Mouse (Mus musculus) CH12.LX (cell line): ENCODE results near the gene Btbd3. TPM values are rescaled to one million over a fixed set of nuclear protein-coding genes. Genes with fewer than 3 reads are reported as not detected.

Experiments
- DNase-seq: peaks from one replicate; pipeline ENCODE4 v3.0.0-alpha.2; 2013; ENCODE audit errors: extremely low read depth
- H3K27ac ChIP-seq: 2 replicates; pipeline ENCODE4 v1.5.1; 2012; ENCODE audit warnings: low read depth, mild to moderate bottlenecking, control low read depth, moderate library complexity; ENCODE audit not compliant: insufficient read depth
- H3K27me3 ChIP-seq: replicated peaks from 2 replicates; pipeline ENCODE3; 2012; ENCODE audit warnings: inconsistent platforms
- H3K36me3 ChIP-seq, 2 experiments: replicated peaks in 1 of 2; 2 replicates each; pipeline versions ENCODE3 to v1.6.1; 2012; ENCODE audit warnings: inconsistent platforms in 1 of 2, low read length in 1 of 2, mild to moderate bottlenecking in 1 of 2, mixed read lengths in 1 of 2, moderate library complexity in 1 of 2; ENCODE audit not compliant: control insufficient read depth in 1 of 2, insufficient read depth in 1 of 2
- H3K4me1 ChIP-seq, 2 experiments: 2 replicates each; pipeline ENCODE4 v1.6.1; 2012; ENCODE audit warnings: inconsistent platforms in 1 of 2, moderate library complexity in 1 of 2; ENCODE audit not compliant: insufficient read depth in 2 of 2, control insufficient read depth in 1 of 2
- H3K4me2 ChIP-seq: 2 replicates; pipeline ENCODE4 v1.6.1; 2012; ENCODE audit warnings: low read depth, mild to moderate bottlenecking, control low read depth; ENCODE audit not compliant: poor library complexity, insufficient read depth, severe bottlenecking
- H3K4me3 ChIP-seq, 3 experiments: fragments of 150-350 bp in 1 of 3; sonication (generic) in 1 of 3; replicated peaks in 1 of 3; 2 replicates each; pipeline versions ENCODE3 to v1.5.1; 2011 to 2012; ENCODE audit warnings: low read depth in 2 of 3, low read length in 2 of 3, mild to moderate bottlenecking in 2 of 3, moderate library complexity in 2 of 3, control low read depth in 1 of 3, improper control_type of control experiment in 1 of 3, inconsistent platforms in 1 of 3, mixed read lengths in 1 of 3; ENCODE audit not compliant: poor library complexity in 1 of 3
- H3K79me2 ChIP-seq: replicated peaks from 2 replicates; pipeline ENCODE4 v1.6.1; 2012; ENCODE audit warnings: mild to moderate bottlenecking, moderate library complexity; ENCODE audit not compliant: control insufficient read depth, poor library complexity, insufficient read depth, severe bottlenecking; ENCODE audit errors: extremely low read depth
- H3K9ac ChIP-seq: 2 replicates; pipeline ENCODE4 v1.6.1; 2012; ENCODE audit warnings: low read depth, mild to moderate bottlenecking, control low read depth, moderate library complexity; ENCODE audit not compliant: insufficient read depth
- H3K9me3 ChIP-seq: replicated peaks from 2 replicates; pipeline ENCODE3; 2012; ENCODE audit warnings: low read length, inconsistent platforms, mixed read lengths
- CHD2 ChIP-seq: IDR thresholded peaks from 2 replicates; pipeline ENCODE4 v1.6.1; 2011; ENCODE audit warnings: low read length, improper control_type of control experiment
- ELF1 ChIP-seq: IDR thresholded peaks from 2 replicates; pipeline ENCODE4 v1.6.1; 2014; ENCODE audit warnings: low read depth, mild to moderate bottlenecking, inconsistent platforms, low read length, improper control_type of control experiment
- IRF4 ChIP-seq: IDR thresholded peaks from 2 replicates; pipeline ENCODE4 v1.6.1; 2014; ENCODE audit warnings: low read depth, mild to moderate bottlenecking, inconsistent platforms, low read length, improper control_type of control experiment
- KAT2A ChIP-seq: IDR thresholded peaks from 2 replicates; pipeline ENCODE4 v1.6.1; 2012; ENCODE audit warnings: low read length, improper control_type of control experiment, inconsistent platforms; ENCODE audit not compliant: insufficient replicate concordance
- MAFK ChIP-seq: IDR thresholded peaks from 2 replicates; pipeline ENCODE4 v1.6.1; 2011; ENCODE audit warnings: low read length, improper control_type of control experiment; ENCODE audit not compliant: insufficient replicate concordance
- MAZ ChIP-seq: IDR thresholded peaks from 2 replicates; pipeline ENCODE4 v1.6.1; 2012; ENCODE audit warnings: low read depth, mild to moderate bottlenecking, inconsistent platforms, low read length, improper control_type of control experiment, moderate library complexity
- NELFE ChIP-seq: IDR thresholded peaks from 2 replicates; pipeline ENCODE4 v1.6.1; 2011; ENCODE audit warnings: low read depth, low read length, improper control_type of control experiment
- NRF1 ChIP-seq: IDR thresholded peaks from 2 replicates; pipeline ENCODE4 v1.6.1; 2014; ENCODE audit warnings: low read depth, mild to moderate bottlenecking, inconsistent platforms, low read length, improper control_type of control experiment, moderate library complexity
- PAX5 ChIP-seq: IDR thresholded peaks from 2 replicates; pipeline ENCODE4 v1.6.1; 2012; ENCODE audit warnings: low read length, inconsistent platforms, mixed read lengths
- POLR2A ChIP-seq: IDR thresholded peaks from 2 replicates; pipeline ENCODE4 v1.6.1; 2011; ENCODE audit warnings: low read depth, mild to moderate bottlenecking, improper control_type of control experiment, low read length
- RCOR1 ChIP-seq: conservative IDR thresholded peaks from 2 replicates; pipeline ENCODE4 v1.6.1; 2012; ENCODE audit warnings: low read depth, mild to moderate bottlenecking, inconsistent platforms, low read length, improper control_type of control experiment
- SMC3 ChIP-seq: IDR thresholded peaks from 2 replicates; pipeline ENCODE4 v1.6.1; 2011; ENCODE audit warnings: low read depth, low read length, improper control_type of control experiment
- TBP ChIP-seq: conservative IDR thresholded peaks from 2 replicates; pipeline ENCODE4 v1.6.1; 2011; ENCODE audit warnings: low read depth, low read length, improper control_type of control experiment
- TCF12 ChIP-seq: IDR thresholded peaks from 2 replicates; pipeline ENCODE4 v1.6.1; 2014; ENCODE audit warnings: low read depth, mild to moderate bottlenecking, inconsistent platforms, low read length, improper control_type of control experiment
- USF1 ChIP-seq: IDR thresholded peaks from 2 replicates; pipeline ENCODE4 v1.6.1; 2014; ENCODE audit warnings: low read depth, mild to moderate bottlenecking, inconsistent platforms, low read length, improper control_type of control experiment
- USF2 ChIP-seq: conservative IDR thresholded peaks from 2 replicates; pipeline ENCODE4 v1.6.1; 2011; ENCODE audit warnings: low read depth, low read length, improper control_type of control experiment
- ZMIZ1 ChIP-seq: IDR thresholded peaks from 2 replicates; pipeline ENCODE4 v1.6.1; 2012; ENCODE audit warnings: low read depth, mild to moderate bottlenecking, inconsistent platforms, low read length, improper control_type of control experiment
- ZNF384 ChIP-seq: IDR thresholded peaks from 2 replicates; pipeline ENCODE4 v1.6.1; 2012; ENCODE audit warnings: low read depth, low read length, improper control_type of control experiment, inconsistent platforms
- dilution Hi-C: fragments of 300-500 bp; cut with MboI; formaldehyde crosslinking; loops from 2 replicates; pipeline ENCODE4 v1.14.3; 2020; ENCODE audit warnings: low sequenced_read_pairs; ENCODE audit not compliant: extremely low pct_unique_long_range_greater_than_20kb, extremely low pct_ligation_motif_present
- in situ Hi-C: fragments of 300-500 bp; cut with MboI; formaldehyde crosslinking; loops from 3 replicates; pipeline ENCODE4 v1.14.3; 2019; ENCODE audit warnings: low sequenced_read_pairs, low pct_ligation_motif_present, low pct_unique_long_range_greater_than_20kb, mixed read lengths
- polyA plus RNA-seq: library from polyadenylated mRNA; unstranded; fragments of >175 nt; gene quantifications from 2 replicates; pipeline ENCODE4 v1.2.1, GENCODE M21; 2012; ENCODE audit warnings: low read depth; ENCODE audit not compliant: insufficient read length
- total RNA-seq, 2 experiments: library from RNA; depleted of rRNA; stranded (reverse); fragments of 300-350 nt in 1 of 2; fragments of >200 nt in 1 of 2; gene quantifications; 2 replicates each; pipeline ENCODE4 v1.2.3; 2012 to 2014

The Btbd3 gene
- total and polyA plus RNA-seq, 3 experiments = not detected

DNA sequence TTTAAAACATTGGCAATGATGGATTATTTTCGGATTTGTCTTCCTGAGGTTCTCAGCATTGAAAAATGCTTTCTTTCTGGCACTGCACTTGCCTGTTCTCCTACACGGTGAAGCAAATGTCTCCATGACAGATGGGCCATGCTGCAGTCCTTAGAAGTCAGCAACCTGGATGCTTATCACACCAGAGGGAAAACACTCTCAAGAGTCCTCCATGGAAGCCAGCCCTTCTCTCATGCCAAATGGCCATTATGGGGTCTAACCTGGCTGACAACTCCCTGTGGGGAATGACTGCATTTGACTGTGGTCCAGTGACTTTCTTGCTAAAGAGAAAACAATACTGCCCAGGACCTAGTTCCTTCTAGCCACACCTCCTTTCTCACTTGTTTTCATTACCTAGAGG lies 166.0 kb downstream of the Btbd3 start:
- Histone ChIP-seq H3K9me3 (peaks cover 52% of the 10 kb centered on the region), H3K27me3 (no peaks in the 10 kb centered on the region)
- TF ChIP-seq TCF12 (no peak), KAT2A (no peak), TBP (no peak), ZMIZ1 (no peak), CHD2 (no peak), PAX5 (no peak), ELF1 (no peak), ZNF384 (no peak), IRF4 (no peak), USF2 (no peak), NRF1 (no peak)
- TF ChIP-seq, all 38 proteins: peak for 0
- Histone ChIP-seq H3K4me2 (no peak overlapping the region), H3K4me1 (no peaks in the 10 kb centered on the region), H3K36me3 (no peaks in the 10 kb centered on the region), H3K27ac (no peak overlapping the region), H3K79me2 (no peaks in the 10 kb centered on the region), H3K4me3 (no peak overlapping the region), H3K9ac (no peak overlapping the region)
- dilution Hi-C loops = no loop called here
- DNase-seq = no peak
- in situ Hi-C loops = no loop called here

DNA sequence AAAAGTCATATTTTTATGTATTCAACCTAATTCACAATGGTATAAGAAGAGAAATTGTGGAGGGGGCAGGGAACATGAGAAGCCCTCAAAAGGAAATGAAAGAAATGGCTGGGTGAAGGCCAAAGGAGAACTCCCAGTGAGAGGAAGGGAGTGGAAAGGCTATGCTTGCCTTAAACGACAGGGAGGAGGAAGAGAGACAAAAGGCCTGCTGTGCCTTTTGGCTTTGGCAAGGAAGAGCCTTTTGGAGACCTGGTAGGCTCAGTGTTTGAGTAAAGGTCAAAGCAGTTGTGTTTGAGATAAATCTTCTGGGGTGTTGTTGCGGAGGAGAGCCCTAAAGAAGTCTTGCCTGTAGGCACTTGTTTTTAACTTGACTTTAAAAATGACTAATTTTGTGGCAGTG lies 175.6 kb downstream of the Btbd3 start:
- Histone ChIP-seq H3K4me2 (no peak overlapping the region), H3K9ac (no peak overlapping the region), H3K9me3 (peaks cover 74% of the 10 kb centered on the region), H3K27ac (no peak overlapping the region), H3K4me3 (no peak overlapping the region), H3K27me3 (no peaks in the 10 kb centered on the region), H3K79me2 (no peaks in the 10 kb centered on the region), H3K4me1 (no peaks in the 10 kb centered on the region), H3K36me3 (no peaks in the 10 kb centered on the region)
- no peak for DNase-seq
- in situ Hi-C loops (no loop called here), dilution Hi-C loops (no loop called here)
- TF ChIP-seq RCOR1 (no peak), USF1 (no peak), MAZ (no peak), PAX5 (no peak), POLR2A (no peak), SMC3 (no peak), NELFE (no peak), MAFK (no peak)
